11 mouse cellular contexts compared by ENCODE assay signal in the genomic region with DNA sequence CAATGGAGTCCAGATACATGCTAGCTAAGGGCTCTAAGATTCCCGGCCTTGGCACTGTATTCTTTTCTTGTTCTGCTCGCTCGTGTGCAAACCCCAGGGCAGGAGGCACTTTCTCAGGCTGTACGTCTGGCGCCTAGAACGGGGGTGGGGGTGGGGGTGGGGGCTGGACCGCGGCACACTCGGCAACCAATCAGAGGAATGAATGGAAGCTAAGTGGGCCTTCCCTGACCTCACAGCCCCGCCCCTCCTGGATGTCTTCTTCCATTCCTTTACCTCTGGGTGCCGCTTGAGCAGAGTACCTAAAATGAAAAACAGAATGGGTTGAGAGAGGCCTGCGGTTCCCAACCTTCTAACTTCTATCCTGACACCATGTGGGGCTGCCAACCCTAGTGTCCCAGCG. TPM values are rescaled to one million over a fixed set of nuclear protein-coding genes. Genes with fewer than 3 reads are reported as not detected.
A peak's percentile ranks its signal among the peaks of the same experiment; 100 is the strongest.
DNase-seq lines count a peak whose midpoint lies in the region; ATAC-seq and TF ChIP-seq lines count a peak whose summit lies in the region.
"Had no signal": no experiment of that assay in that cellular context is flagged by ENCODE, and none has a peak within 500 bp of the region (broad histone marks: within the 10 kb centered on the region; RNA-seq: fewer than 3 reads in every experiment).

No protein-coding gene starts in this region.

- no peak for TF ChIP-seq CTCF in E14TG2a.4 (conservative IDR thresholded peaks at IDR 0.05; ENCODE audit: low read length)

- no peak for DNase-seq in heart, postnatal 4 days
- peak; percentile 59 for DNase-seq in embryo, embryonic 10 days (ENCODE audit: low spot score)
- no peak for DNase-seq in adrenal gland, postnatal 25 days
- no peak for DNase-seq in layer of hippocampus, postnatal 36 days

- ATAC-seq in heart, embryonic 12.5 days (ENCODE audit: insufficient number of reproducible peaks, low FRiP score), result no peak
- no peak for ATAC-seq in hindbrain, embryonic 15.5 days (ENCODE audit: low FRiP score, low read depth)
- ATAC-seq in monocyte, adult 5-6 weeks (replicated peaks; ENCODE audit: insufficient number of reproducible peaks, low FRiP score, low TSS enrichment, poor library complexity, severe bottlenecking), result no peak

- peaks cover 14% of the 10 kb centered on the region for H3K9me3 ChIP-seq in heart, embryonic 12.5 days (replicated peaks)
- peaks cover 7% of the 10 kb centered on the region; the same call in 1 of the 2 replicates for H3K9me3 ChIP-seq in E14TG2a.4 (ENCODE audit: low read length)
- H3K9me3 ChIP-seq in hindbrain, embryonic 15.5 days, result no peaks in the 10 kb centered on the region

- WGBS in heart, embryonic 12.5 days, result 31% methylated on average over 13 of the region's 13 CpGs
- WGBS in hindbrain, embryonic 15.5 days, result 13% methylated on average over 13 of the region's 13 CpGs

- H3K4me1 ChIP-seq in heart, embryonic 12.5 days (replicated peaks), result peaks cover 26% of the 10 kb centered on the region
- H3K4me1 ChIP-seq in E14TG2a.4 (replicated peaks; ENCODE audit: low read depth, low read length), result peaks cover 21% of the 10 kb centered on the region
- peaks cover 14% of the 10 kb centered on the region for H3K4me1 ChIP-seq in hindbrain, embryonic 15.5 days (replicated peaks)

- no peak overlapping the region for H3K27ac ChIP-seq in heart, embryonic 12.5 days (ENCODE audit: poor library complexity, severe bottlenecking)
- H3K27ac ChIP-seq in hindbrain, embryonic 15.5 days (replicated peaks), result no peak overlapping the region
- H3K27ac ChIP-seq: macrophage had no signal

- no peak overlapping the region for H3K4me3 ChIP-seq in heart, embryonic 12.5 days
- peak overlapping the region; percentile 49; the same call in 1 of the 2 replicates for H3K4me3 ChIP-seq in E14TG2a.4 (replicated peaks; ENCODE audit: low read length)
- H3K4me3 ChIP-seq in hindbrain, embryonic 15.5 days, result no peak overlapping the region

- H3K9ac ChIP-seq in heart, embryonic 12.5 days, result no peak overlapping the region
- no peak overlapping the region for H3K9ac ChIP-seq in hindbrain, embryonic 15.5 days

- H3K36me3 ChIP-seq in heart, embryonic 12.5 days, result peaks cover 51% of the 10 kb centered on the region
- no peaks in the 10 kb centered on the region for H3K36me3 ChIP-seq in E14TG2a.4 (ENCODE audit: insufficient read depth, low read length)
- no peaks in the 10 kb centered on the region for H3K36me3 ChIP-seq in hindbrain, embryonic 15.5 days

- H3K4me2 ChIP-seq in heart, embryonic 12.5 days, result peak overlapping the region; percentile 6
- peak overlapping the region; percentile 24; the same call in 1 of the 2 replicates for H3K4me2 ChIP-seq in hindbrain, embryonic 15.5 days

- H3K27me3 ChIP-seq in heart, embryonic 12.5 days (replicated peaks), result no peaks in the 10 kb centered on the region
- H3K27me3 ChIP-seq in E14TG2a.4 (ENCODE audit: insufficient read depth, low read length), result peaks cover 43% of the 10 kb centered on the region
- no peaks in the 10 kb centered on the region for H3K27me3 ChIP-seq in hindbrain, embryonic 15.5 days

RNA-seq across cellular contexts. Expression of a gene that starts 4.8 kb away (rescaled TPM):
- polyA plus RNA-seq in heart, embryonic 12.5 days (2016; fragmentation: Nextera tagmentation; extraction: Ambion mirVana), result 40.9 and 41.2 TPM in 2 replicates
- total RNA-seq in heart, postnatal 4 days (2021), result 10 to 100 TPM; 49.2 to 53.7 TPM
- polyA plus RNA-seq in hindbrain, embryonic 15.5 days (2015; fragmentation: Nextera tagmentation; extraction: Ambion mirVana), result 15.3 and 15.6 TPM in 2 replicates
- 78.7 and 91.8 TPM in 2 replicates for total RNA-seq in adrenal gland, postnatal 25 days (2021)
- total RNA-seq in monocyte, adult 5-6 weeks (2017), result 29.5 to 47.9 TPM (median 41.2 TPM) in 3 replicates
- 1 to 10 TPM; 6.9 to 7.0 TPM for total RNA-seq in layer of hippocampus, postnatal 36 days (2021)

RNA-seq across cellular contexts. Expression of a gene that starts 11.5 kb away (rescaled TPM):
- polyA plus RNA-seq in heart, embryonic 12.5 days (2016; fragmentation: Nextera tagmentation; extraction: Ambion mirVana), result 0.70 and 0.80 TPM in 2 replicates
- 1 to 10 TPM in 1 of 2 experiments, under 1 TPM in 1; 0.83 to 1.1 TPM for total RNA-seq in heart, postnatal 4 days (2021)
- polyA plus RNA-seq in hindbrain, embryonic 15.5 days (2015; fragmentation: Nextera tagmentation; extraction: Ambion mirVana), result 0.41 and 0.66 TPM in 2 replicates
- total RNA-seq in adrenal gland, postnatal 25 days (2021), result 1.6 and 1.9 TPM in 2 replicates
- total RNA-seq in monocyte, adult 5-6 weeks (2017), result 3.1 to 6.4 TPM (median 5.9 TPM) in 3 replicates
- 1 to 10 TPM; 4.1 to 4.3 TPM for total RNA-seq in layer of hippocampus, postnatal 36 days (2021)

RNA-seq across cellular contexts. Expression of a gene that starts 23.1 kb away (rescaled TPM):
- polyA plus RNA-seq in heart, embryonic 12.5 days (2016; fragmentation: Nextera tagmentation; extraction: Ambion mirVana), result not detected in 2 replicates
- total RNA-seq in heart, postnatal 4 days (2021), result not detected
- polyA plus RNA-seq in hindbrain, embryonic 15.5 days (2015; fragmentation: Nextera tagmentation; extraction: Ambion mirVana), result not detected in 2 replicates
- total RNA-seq in adrenal gland, postnatal 25 days (2021), result not detected in 2 replicates
- total RNA-seq in monocyte, adult 5-6 weeks (2017), result 0.78 TPM in 1 of 3 replicates, not detected in the others
- not detected for total RNA-seq in layer of hippocampus, postnatal 36 days (2021)
- total RNA-seq: left cerebral cortex, postnatal 36 days had no signal
- polyA plus RNA-seq: heart, embryonic 16.5 days; macrophage had no signal

RNA-seq across cellular contexts. Expression of a gene that starts 40.2 kb away (rescaled TPM):
- 37.2 and 37.9 TPM in 2 replicates for polyA plus RNA-seq in heart, embryonic 12.5 days (2016; fragmentation: Nextera tagmentation; extraction: Ambion mirVana)
- 10 to 100 TPM; 63.3 to 65.2 TPM for total RNA-seq in heart, postnatal 4 days (2021)
- 14.8 and 16.6 TPM in 2 replicates for polyA plus RNA-seq in hindbrain, embryonic 15.5 days (2015; fragmentation: Nextera tagmentation; extraction: Ambion mirVana)
- total RNA-seq in adrenal gland, postnatal 25 days (2021), result 247 and 250 TPM in 2 replicates
- 101 to 111 TPM (median 103 TPM) in 3 replicates for total RNA-seq in monocyte, adult 5-6 weeks (2017)
- total RNA-seq in layer of hippocampus, postnatal 36 days (2021), result 10 to 100 TPM in 1 of 2 experiments, 1 to 10 TPM in 1; 9.9 to 12.6 TPM
